Mouse (Mus musculus) layer of hippocampus, adult 6 months (tissue): ENCODE data around the gene Olfr9. TPM values are rescaled to one million over a fixed set of nuclear protein-coding genes. Genes with fewer than 3 reads are reported as not detected.

Source experiments
- long read RNA-seq, 2 experiments: library from polyadenylated mRNA; unstranded; transcript quantifications; one replicate each; pipeline ENCODE4 v2.0.0; 2019 to 2020
- polyA plus RNA-seq: library from polyadenylated mRNA; unstranded; fragments of <200 nt; fragmentation: Nextera tagmentation; gene quantifications from 2 replicates; pipeline ENCODE4 v1.2.3, GENCODE M21; 2021

Olfr9 gene
- not detected in 2 replicates for polyA plus RNA-seq
- long read RNA-seq, experiment 1: 0 reads
- long read RNA-seq, experiment 2: 0 reads

GRCm38 (mm10) chr10:128989131-128989530 lies at the start of gene Olfr9:
TSS of gene Olfr9 (plus strand) at chr10:128989431.

DNA sequence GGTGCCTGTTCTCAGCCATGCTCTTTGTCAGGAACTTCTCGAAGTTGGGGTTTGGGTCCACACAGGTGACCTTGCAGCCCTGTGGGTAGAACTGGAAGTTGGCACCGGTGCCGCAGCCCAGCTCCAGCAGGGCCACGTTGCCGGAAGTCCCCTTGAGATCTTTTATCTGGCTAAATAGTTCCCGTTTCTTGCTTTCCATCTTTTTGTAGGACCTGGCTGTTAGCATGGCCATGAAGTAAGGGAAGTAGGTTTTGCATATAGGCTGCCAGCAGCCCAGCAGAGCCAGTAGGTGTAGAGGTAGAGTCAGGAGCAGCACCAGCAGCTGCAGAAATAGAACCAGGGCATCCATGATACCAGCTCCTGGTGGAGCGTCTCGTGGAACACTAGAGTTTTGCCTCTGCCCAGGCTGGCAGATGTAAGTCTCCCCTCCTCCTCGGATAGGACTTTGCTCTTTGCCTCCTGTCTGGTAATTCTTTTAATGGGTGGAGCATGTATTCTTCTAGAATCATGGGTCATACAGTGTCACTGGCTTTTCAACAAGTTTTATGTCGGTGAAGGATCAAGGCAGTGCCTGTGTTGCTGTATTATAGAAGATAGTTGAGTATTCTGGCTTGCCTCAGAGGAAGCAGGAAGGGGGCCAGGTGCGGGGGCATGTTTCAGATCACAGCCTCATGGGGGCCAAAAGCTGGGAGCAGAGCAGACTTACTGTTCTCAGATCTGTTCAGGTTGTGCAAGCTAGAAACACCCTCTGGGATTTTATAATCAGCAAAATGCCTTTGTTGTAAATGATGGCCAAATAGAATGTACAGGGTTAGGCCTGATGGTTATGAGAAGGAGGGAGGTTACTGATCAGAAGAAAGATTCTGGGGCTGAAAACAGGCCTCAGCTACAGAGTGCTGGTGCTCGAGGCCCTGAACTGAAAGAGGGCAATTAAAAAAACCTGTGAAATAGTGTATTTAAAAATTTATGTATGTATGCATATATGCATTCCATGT lies 28.3 kb upstream of the Olfr9 start, which contains the start of gene Mettl7b:
Gene Mettl7b (minus strand): TSS at position 399 of the 995 bp plus-strand sequence.

DNA sequence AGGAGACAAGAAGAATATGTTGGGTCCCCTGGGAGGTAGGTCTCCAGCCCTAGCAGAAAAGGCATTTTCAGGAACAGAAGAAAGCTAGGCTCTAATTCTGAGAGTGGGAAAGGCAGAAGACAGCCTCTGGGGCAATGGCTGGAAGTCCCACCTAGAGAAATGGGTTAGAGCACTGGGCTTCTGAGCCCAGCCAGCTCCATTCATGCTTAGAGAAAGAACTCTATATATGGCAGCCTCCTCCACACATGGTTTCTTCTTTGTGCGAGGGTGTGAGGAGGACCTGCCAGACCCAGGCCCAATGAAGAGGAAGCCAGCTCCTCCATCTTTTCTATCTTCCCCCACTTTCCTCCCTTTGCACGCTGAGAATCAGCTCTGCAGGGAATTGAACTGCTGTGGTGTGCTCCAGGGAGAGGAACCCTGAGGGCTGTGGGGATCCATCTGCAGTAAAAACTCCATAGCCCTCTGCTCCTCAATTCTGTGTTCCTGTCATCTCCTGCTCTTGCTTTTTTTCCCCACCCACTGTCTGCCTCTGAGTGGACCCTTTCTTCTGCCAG lies 21.1 kb downstream of the Olfr9 start, which contains the start of gene Olfr763:
Gene Olfr763 (plus strand): TSS at position 504 of the 554 bp plus-strand sequence.

GRCm38 (mm10) chr10:129039796-129040195 lies 50.6 kb downstream of the Olfr9 start, which contains the start of gene Olfr764-ps1:
TSS of gene Olfr764-ps1 (minus strand) at chr10:129039896.

Other genes with a start within 250 kb of the Olfr9 start
- gene Dgka, start 244.6 kb upstream of the Olfr9 start, polyA plus RNA-seq: 5.3 TPM in 2 replicates
- 6.5 and 6.7 TPM in 2 replicates for gene Pym1, start 241.5 kb upstream of the Olfr9 start, polyA plus RNA-seq
- 0.11 and 0.31 TPM in 2 replicates for gene Mmp19, start 198.5 kb upstream of the Olfr9 start, polyA plus RNA-seq
- gene Dnajc14, start 185.4 kb upstream of the Olfr9 start, polyA plus RNA-seq: 14.7 and 15.1 TPM in 2 replicates
- 4.6 and 4.7 TPM in 2 replicates for gene Tmem198b, start 185.1 kb upstream of the Olfr9 start, polyA plus RNA-seq
- 132 and 144 TPM in 2 replicates for gene Sarnp, start 172.1 kb upstream of the Olfr9 start, polyA plus RNA-seq
- 22.3 and 35.3 TPM in 2 replicates for gene Ormdl2, start 167.8 kb upstream of the Olfr9 start, polyA plus RNA-seq
- gene Gdf11, start 97.7 kb upstream of the Olfr9 start, polyA plus RNA-seq: 6.8 and 7.9 TPM in 2 replicates
- 190 and 257 TPM in 2 replicates for gene Cd63, start 88.4 kb upstream of the Olfr9 start, polyA plus RNA-seq
- 10.0 and 83.5 TPM in 2 replicates for gene Rdh5, start 66.5 kb upstream of the Olfr9 start, polyA plus RNA-seq
- 356 and 436 TPM in 2 replicates for gene Bloc1s1, start 65.4 kb upstream of the Olfr9 start, polyA plus RNA-seq
- 3.7 and 4.6 TPM in 2 replicates for gene Itga7, start 55.6 kb upstream of the Olfr9 start, polyA plus RNA-seq
- not detected in 2 replicates for gene Mettl7b, start 28.4 kb upstream of the Olfr9 start, polyA plus RNA-seq
- gene Olfr763, start 21.4 kb downstream of the Olfr9 start, polyA plus RNA-seq: not detected in 2 replicates
- not detected in 2 replicates for gene Olfr764-ps1, start 50.5 kb downstream of the Olfr9 start, polyA plus RNA-seq
- not detected in 2 replicates for gene Olfr765, start 60.6 kb downstream of the Olfr9 start, polyA plus RNA-seq
- gene Olfr766-ps1, start 79.5 kb downstream of the Olfr9 start, polyA plus RNA-seq: not detected in 2 replicates
- not detected in 2 replicates for gene Olfr767, start 93.5 kb downstream of the Olfr9 start, polyA plus RNA-seq
- gene Olfr768, start 109.9 kb downstream of the Olfr9 start, polyA plus RNA-seq: not detected in 2 replicates
- gene Olfr769, start 128.4 kb downstream of the Olfr9 start, polyA plus RNA-seq: not detected in 2 replicates
- not detected in 2 replicates for gene Olfr770, start 149.6 kb downstream of the Olfr9 start, polyA plus RNA-seq
- not detected in 2 replicates for gene Olfr771, start 175.3 kb downstream of the Olfr9 start, polyA plus RNA-seq
- not detected in 2 replicates for gene Olfr772, start 188.5 kb downstream of the Olfr9 start, polyA plus RNA-seq
- not detected in 2 replicates for gene Olfr773, start 198.0 kb downstream of the Olfr9 start, polyA plus RNA-seq
- not detected in 2 replicates for gene Olfr774, start 246.8 kb downstream of the Olfr9 start, polyA plus RNA-seq